Mouse (Mus musculus) small intestine, adult 2 months (tissue): ENCODE data around the gene Actn1.

ENCODE experiments used
- CTCF ChIP-seq: fragments of 200-500 bp; IDR thresholded peaks from 2 replicates; pipeline ENCODE4 v1.5.1; 2012; ENCODE audit warnings: low read depth, mild to moderate bottlenecking, control low read depth, inconsistent platforms, low read length, moderate library complexity, mixed read lengths; ENCODE audit not compliant: insufficient replicate concordance, insufficient read length; ENCODE audit errors: extremely low read depth
- POLR2A ChIP-seq: fragments of 200-500 bp; IDR thresholded peaks from 2 replicates; pipeline ENCODE4 v1.6.1; 2012; ENCODE audit warnings: low read depth, mild to moderate bottlenecking, control low read depth, inconsistent platforms, low read length, moderate library complexity

GRCm38 (mm10) chr12:80258520-80259215 lies 1.5 kb downstream of the Actn1 start:
- no peak for TF ChIP-seq CTCF
- no peak for TF ChIP-seq POLR2A
